Mouse (Mus musculus): ENCODE results near the gene Gm4969. TPM values are rescaled to one million over a fixed set of nuclear protein-coding genes. Genes with fewer than 3 reads are reported as not detected.

Gm4969 gene
- polyA plus RNA-seq, 1 experiment from 2014 or later, result 4.5 TPM

DNA sequence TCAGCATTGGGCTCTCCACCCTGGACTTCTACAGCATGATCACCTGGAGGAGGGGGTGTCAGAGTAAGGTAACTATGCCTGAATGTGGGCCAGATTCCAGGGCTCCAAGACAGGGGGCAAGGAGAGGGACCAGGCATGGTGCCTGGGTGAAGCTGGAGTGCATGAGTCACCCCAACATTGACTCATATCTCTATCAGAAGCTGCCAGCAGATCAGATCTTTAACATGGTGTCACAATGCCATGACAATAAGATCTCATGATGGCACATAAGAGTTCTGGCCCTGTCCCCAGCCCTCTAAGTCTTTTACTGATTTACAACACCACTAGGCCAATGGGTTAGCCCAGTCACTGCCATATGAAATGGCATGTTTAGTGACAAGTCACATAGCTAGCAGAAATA, 14.4 kb downstream of the Gm4969 start:
- no peak overlapping the region for H3K9ac ChIP-seq (ENCODE audit: low read depth, low read length)
- no peak for ATAC-seq (ENCODE audit: low FRiP score, low TSS enrichment)
- no peak overlapping the region for H3K4me3 ChIP-seq (ENCODE audit: low read length)
- no peaks in the 10 kb centered on the region for H3K27me3 ChIP-seq (ENCODE audit: control insufficient read depth, insufficient read depth, low read length)
- no peaks in the 10 kb centered on the region for H3K9me3 ChIP-seq (ENCODE audit: control insufficient read depth, low read length)
- H3K27ac ChIP-seq (ENCODE audit: low read depth, low read length), result no peak overlapping the region
- no peak overlapping the region for H3K4me2 ChIP-seq (replicated peaks; ENCODE audit: low read depth, low read length)
- no peaks in the 10 kb centered on the region for H3K4me1 ChIP-seq (ENCODE audit: control insufficient read depth, insufficient read depth, low read length)
- H3K36me3 ChIP-seq (ENCODE audit: control insufficient read depth, insufficient read depth, low read length), result no peaks in the 10 kb centered on the region

- H3K27me3 ChIP-seq (ENCODE audit: control insufficient read depth, insufficient read depth, low read length), result no peaks in the 10 kb centered on the region
- no peaks in the 10 kb centered on the region for H3K9me3 ChIP-seq (ENCODE audit: control insufficient read depth, low read length)
- 73% methylated on average over 1 of the region's 1 CpGs for WGBS
- ATAC-seq (ENCODE audit: low FRiP score, low TSS enrichment), result no peak
- peaks cover 18% of the 10 kb centered on the region for H3K4me1 ChIP-seq (ENCODE audit: control insufficient read depth, insufficient read depth, low read length)
- no peak overlapping the region for H3K9ac ChIP-seq (ENCODE audit: low read depth, low read length)
- H3K4me2 ChIP-seq (replicated peaks; ENCODE audit: low read depth, low read length), result no peak overlapping the region
- peaks cover 10% of the 10 kb centered on the region for H3K36me3 ChIP-seq (ENCODE audit: control insufficient read depth, insufficient read depth, low read length)
- no peak overlapping the region for H3K4me3 ChIP-seq (ENCODE audit: low read length)
- H3K27ac ChIP-seq (ENCODE audit: low read depth, low read length), result no peak overlapping the region
These were observed 17.9 kb downstream of the Gm4969 start for GRCm38 (mm10) chr7:19100290-19100689.

DNA sequence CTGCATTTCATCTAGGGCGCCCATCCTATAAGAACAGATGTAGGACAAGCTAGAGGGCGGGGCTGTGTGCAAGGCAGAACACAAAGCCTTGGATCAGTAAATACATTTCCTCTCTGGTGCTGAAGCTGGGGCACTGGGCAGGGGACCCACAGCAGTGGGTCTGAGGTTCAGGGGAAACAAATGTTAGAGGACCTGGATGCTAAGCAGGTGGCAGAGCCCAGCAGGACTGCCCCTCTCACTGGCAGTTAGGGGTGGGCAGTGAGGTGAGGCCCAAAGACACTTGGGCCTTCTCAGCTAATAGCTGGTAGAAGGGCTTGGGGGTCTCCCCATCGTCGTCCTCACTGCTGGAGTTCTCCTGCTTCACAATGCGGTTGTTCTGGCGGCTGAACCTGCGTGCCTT, 19.4 kb downstream of the Gm4969 start:
- 74% methylated on average over 7 of the region's 7 CpGs for WGBS
- Histone ChIP-seq H3K36me3 (ENCODE audit: control insufficient read depth, insufficient read depth, low read length) (peaks cover 10% of the 10 kb centered on the region), H3K4me1 (ENCODE audit: control insufficient read depth, insufficient read depth, low read length) (peaks cover 18% of the 10 kb centered on the region), H3K27ac (ENCODE audit: low read depth, low read length) (no peak overlapping the region), H3K9ac (ENCODE audit: low read depth, low read length) (no peak overlapping the region), H3K27me3 (ENCODE audit: control insufficient read depth, insufficient read depth, low read length) (no peaks in the 10 kb centered on the region), H3K4me3 (ENCODE audit: low read length) (no peak overlapping the region), H3K4me2 (replicated peaks; ENCODE audit: low read depth, low read length) (no peak overlapping the region), H3K9me3 (ENCODE audit: control insufficient read depth, low read length) (no peaks in the 10 kb centered on the region)
- no peak for ATAC-seq (ENCODE audit: low FRiP score, low TSS enrichment)

DNA sequence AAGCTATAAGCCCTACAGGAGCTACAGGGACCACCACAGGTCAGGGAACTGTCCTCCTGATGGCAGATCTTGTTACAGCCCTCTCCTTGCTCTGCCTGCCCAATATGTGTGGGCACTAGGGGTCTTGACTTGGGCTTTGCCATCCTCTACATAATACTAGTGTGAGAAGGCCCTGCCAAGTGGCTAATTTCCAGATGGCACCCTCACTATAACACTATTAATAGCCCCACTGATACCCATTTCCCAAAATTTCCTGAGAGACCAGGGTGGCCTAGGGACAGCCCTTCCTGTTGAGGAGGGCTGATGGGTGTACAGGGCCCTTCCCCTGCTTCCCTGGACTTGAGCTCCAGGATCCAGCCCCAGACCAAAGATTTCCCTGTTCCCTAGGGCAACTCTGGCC, 20.3 kb downstream of the Gm4969 start:
- no peaks in the 10 kb centered on the region for H3K27me3 ChIP-seq (ENCODE audit: control insufficient read depth, insufficient read depth, low read length)
- H3K27ac ChIP-seq (ENCODE audit: low read depth, low read length), result no peak overlapping the region
- H3K9me3 ChIP-seq (ENCODE audit: control insufficient read depth, low read length), result no peaks in the 10 kb centered on the region
- peaks cover 10% of the 10 kb centered on the region for H3K36me3 ChIP-seq (ENCODE audit: control insufficient read depth, insufficient read depth, low read length)
- ATAC-seq (ENCODE audit: low FRiP score, low TSS enrichment), result no peak
- H3K4me3 ChIP-seq (ENCODE audit: low read length), result no peak overlapping the region
- H3K4me1 ChIP-seq (ENCODE audit: control insufficient read depth, insufficient read depth, low read length), result peaks cover 22% of the 10 kb centered on the region
- no peak overlapping the region for H3K4me2 ChIP-seq (replicated peaks; ENCODE audit: low read depth, low read length)
- no peak overlapping the region for H3K9ac ChIP-seq (ENCODE audit: low read depth, low read length)

GRCm38 (mm10) chr7:19097217-19097616, 21.0 kb downstream of the Gm4969 start:
- Histone ChIP-seq H3K9me3 (ENCODE audit: control insufficient read depth, low read length) (no peaks in the 10 kb centered on the region), H3K4me1 (ENCODE audit: control insufficient read depth, insufficient read depth, low read length) (peaks cover 28% of the 10 kb centered on the region), H3K27me3 (ENCODE audit: control insufficient read depth, insufficient read depth, low read length) (no peaks in the 10 kb centered on the region), H3K4me2 (replicated peaks; ENCODE audit: low read depth, low read length) (no peak overlapping the region), H3K27ac (ENCODE audit: low read depth, low read length) (no peak overlapping the region), H3K9ac (ENCODE audit: low read depth, low read length) (no peak overlapping the region), H3K4me3 (ENCODE audit: low read length) (no peak overlapping the region), H3K36me3 (ENCODE audit: control insufficient read depth, insufficient read depth, low read length) (peaks cover 10% of the 10 kb centered on the region)
- WGBS, result 51% methylated on average over 2 of the region's 2 CpGs
- ATAC-seq (ENCODE audit: low FRiP score, low TSS enrichment), result no peak

DNA sequence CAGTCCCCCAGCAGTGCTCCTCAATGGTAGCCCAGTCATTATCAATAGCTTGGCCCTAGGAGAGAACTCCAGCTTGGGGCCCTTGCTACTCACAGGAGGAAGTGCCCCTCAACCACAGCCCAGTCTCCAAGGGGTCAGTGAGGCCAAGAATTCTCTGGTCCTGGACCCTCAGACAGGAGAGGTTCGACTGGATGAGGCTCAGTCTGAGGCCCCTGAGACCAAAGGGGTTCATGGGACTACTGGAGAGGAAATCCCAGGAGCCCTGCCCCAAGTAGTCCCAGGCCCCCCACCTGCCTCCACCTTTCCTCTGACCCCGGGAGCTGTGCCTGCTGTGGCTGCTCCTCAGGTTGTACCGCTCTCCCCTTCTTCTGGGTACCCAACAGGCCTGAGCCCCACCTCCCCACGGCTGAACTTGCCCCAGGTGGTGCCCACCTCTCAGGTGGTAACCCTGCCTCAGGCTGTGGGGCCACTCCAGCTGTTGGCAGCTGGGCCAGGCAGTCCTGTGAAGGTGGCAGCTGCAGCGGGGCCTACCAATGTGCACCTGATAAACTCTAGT, 21.7 kb downstream of the Gm4969 start:
- Histone ChIP-seq H3K4me1 (ENCODE audit: control insufficient read depth, insufficient read depth, low read length) (peaks cover 33% of the 10 kb centered on the region), H3K27me3 (ENCODE audit: control insufficient read depth, insufficient read depth, low read length) (no peaks in the 10 kb centered on the region), H3K4me3 (ENCODE audit: low read length) (peak overlapping the region; percentile 78), H3K9ac (ENCODE audit: low read depth, low read length) (peak overlapping the region; percentile 92), H3K36me3 (ENCODE audit: control insufficient read depth, insufficient read depth, low read length) (peaks cover 15% of the 10 kb centered on the region), H3K27ac (ENCODE audit: low read depth, low read length) (peak overlapping the region; percentile 87), H3K4me2 (replicated peaks; ENCODE audit: low read depth, low read length) (peak overlapping the region; percentile 95), H3K9me3 (ENCODE audit: control insufficient read depth, low read length) (no peaks in the 10 kb centered on the region)
- no peak for ATAC-seq (ENCODE audit: low FRiP score, low TSS enrichment)
- WGBS, result 48% methylated on average over 5 of the region's 5 CpGs

DNA sequence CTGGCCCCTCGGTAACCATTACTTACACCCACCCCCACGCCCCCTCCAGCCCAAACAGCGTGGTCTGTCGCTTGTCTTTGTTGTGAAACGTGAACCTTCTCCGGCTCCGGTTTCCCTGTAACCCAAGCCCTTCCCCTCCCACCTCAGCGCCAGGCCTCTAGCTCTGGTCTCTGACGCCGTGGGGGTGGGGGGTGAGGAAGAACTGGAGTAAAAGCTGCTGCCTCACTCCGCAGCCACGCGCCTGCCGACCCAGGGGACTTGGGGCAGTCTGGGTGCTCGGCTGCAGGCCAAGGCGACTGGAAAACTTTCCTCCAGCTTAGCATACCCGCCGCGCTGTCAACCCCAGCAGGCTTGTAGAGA, 22.4 kb downstream of the Gm4969 start:
- H3K27ac ChIP-seq (ENCODE audit: low read depth, low read length), result peak overlapping the region; percentile 87
- H3K9ac ChIP-seq (ENCODE audit: low read depth, low read length), result peak overlapping the region; percentile 92
- 0% methylated on average over 19 of the region's 19 CpGs for WGBS
- H3K4me3 ChIP-seq (ENCODE audit: low read length), result peak overlapping the region; percentile 78
- peaks cover 16% of the 10 kb centered on the region for H3K36me3 ChIP-seq (ENCODE audit: control insufficient read depth, insufficient read depth, low read length)
- peak overlapping the region; percentile 95 for H3K4me2 ChIP-seq (replicated peaks; ENCODE audit: low read depth, low read length)
- H3K4me1 ChIP-seq (ENCODE audit: control insufficient read depth, insufficient read depth, low read length), result peaks cover 33% of the 10 kb centered on the region
- no peaks in the 10 kb centered on the region for H3K27me3 ChIP-seq (ENCODE audit: control insufficient read depth, insufficient read depth, low read length)
- no peaks in the 10 kb centered on the region for H3K9me3 ChIP-seq (ENCODE audit: control insufficient read depth, low read length)
- peak; percentile 15 for ATAC-seq (ENCODE audit: low FRiP score, low TSS enrichment)

- H3K27ac ChIP-seq (ENCODE audit: low read depth, low read length), result peak overlapping the region; percentile 87
- H3K4me2 ChIP-seq (replicated peaks; ENCODE audit: low read depth, low read length), result peak overlapping the region; percentile 95
- H3K4me1 ChIP-seq (ENCODE audit: control insufficient read depth, insufficient read depth, low read length), result peaks cover 33% of the 10 kb centered on the region
- H3K9ac ChIP-seq (ENCODE audit: low read depth, low read length), result peak overlapping the region; percentile 92
- H3K36me3 ChIP-seq (ENCODE audit: control insufficient read depth, insufficient read depth, low read length), result peaks cover 22% of the 10 kb centered on the region
- peak overlapping the region; percentile 78 for H3K4me3 ChIP-seq (ENCODE audit: low read length)
- no peaks in the 10 kb centered on the region for H3K9me3 ChIP-seq (ENCODE audit: control insufficient read depth, low read length)
- under 1% methylated on average over 77 of the region's 87 CpGs for WGBS
- 0 out of 2 replicates have a peak, but pooled peaks have one; percentile 1 for ATAC-seq (ENCODE audit: low FRiP score, low TSS enrichment)
- H3K27me3 ChIP-seq (ENCODE audit: control insufficient read depth, insufficient read depth, low read length), result no peaks in the 10 kb centered on the region
These were observed 23.1 kb downstream of the Gm4969 start for GRCm38 (mm10) chr7:19094826-19095750.

DNA sequence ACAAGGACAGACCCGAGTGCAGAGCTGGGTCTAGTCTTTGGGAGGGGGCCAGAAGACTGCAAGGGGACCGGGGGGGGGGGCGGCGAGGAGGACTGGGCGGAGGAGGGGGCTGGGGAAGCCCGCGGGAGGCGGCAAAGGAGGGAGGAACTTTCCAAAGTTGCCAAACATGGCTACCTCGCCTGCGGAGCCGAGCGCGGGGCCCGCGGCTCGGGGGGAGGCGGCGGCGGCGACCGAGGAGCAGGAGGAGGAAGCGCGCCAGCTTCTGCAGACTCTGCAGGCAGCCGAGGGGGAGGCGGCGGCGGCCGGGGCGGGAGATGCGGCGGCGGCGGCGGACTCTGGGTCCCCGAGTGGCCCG, 23.7 kb downstream of the Gm4969 start, which contains the start of gene Six5:
TSS of gene Six5 (plus strand) at position 124 of the 355 bp plus-strand sequence.
- H3K27ac ChIP-seq (ENCODE audit: low read depth, low read length), result peak within 1 kb of the TSS; percentile 87
- peaks cover 22% of the 10 kb centered on the region for H3K36me3 ChIP-seq (ENCODE audit: control insufficient read depth, insufficient read depth, low read length)
- no peaks in the 10 kb centered on the region for H3K27me3 ChIP-seq (ENCODE audit: control insufficient read depth, insufficient read depth, low read length)
- no peaks in the 10 kb centered on the region for H3K9me3 ChIP-seq (ENCODE audit: control insufficient read depth, low read length)
- peaks cover 33% of the 10 kb centered on the region for H3K4me1 ChIP-seq (ENCODE audit: control insufficient read depth, insufficient read depth, low read length)
- 0% methylated on average over 11 of the region's 36 CpGs for WGBS
- ATAC-seq (ENCODE audit: low FRiP score, low TSS enrichment), result no peak
- H3K9ac ChIP-seq (ENCODE audit: low read depth, low read length), result peak within 1 kb of the TSS; percentile 92
- peak within 1 kb of the TSS; percentile 78 for H3K4me3 ChIP-seq (ENCODE audit: low read length)
- peak within 1 kb of the TSS; percentile 95 for H3K4me2 ChIP-seq (replicated peaks; ENCODE audit: low read depth, low read length)

Measured in kidney, embryonic 14.5 days (tissue).